Mouse (Mus musculus) Muller cell, postnatal 12 days (primary cell): ENCODE measurements at regions not wholly inside any gene's neighbourhood (a gene's known extent, or its start where the extent isn't known, plus 50 kb on each side); places are given as distances from the start of the nearest gene placed in this dataset.
A peak's percentile ranks its signal among the peaks of the same experiment; 100 is the strongest.

Experiments
- DNase-seq: peaks from one replicate; pipeline ENCODE4 v3.0.0-alpha.2; 2015; ENCODE audit errors: inconsistent ontology term

GRCm38 (mm10) chr13:53717086-53717485 lies 244.2 kb upstream of the Msx2 start:
- no peak for DNase-seq

DNA sequence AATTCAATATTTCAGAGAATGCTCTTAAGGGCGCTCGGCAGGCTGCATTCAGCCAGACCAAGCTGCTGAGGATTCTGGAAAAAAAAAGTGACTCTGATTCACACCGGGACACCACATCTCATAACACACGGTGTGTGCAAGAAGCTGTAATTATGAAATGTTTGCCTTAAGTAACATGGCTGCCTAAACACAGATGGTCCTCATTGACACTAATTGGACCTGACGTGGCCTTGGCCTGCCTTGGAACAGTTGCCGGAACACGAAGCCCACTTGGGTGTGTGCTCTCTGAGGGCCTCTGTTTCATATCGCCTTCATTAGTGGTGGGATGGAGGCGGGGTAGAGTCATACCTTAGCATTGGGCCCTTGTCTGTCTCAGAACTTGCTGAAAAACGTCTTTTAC lies 236.2 kb upstream of the Msx2 start:
- no peak for DNase-seq

DNA sequence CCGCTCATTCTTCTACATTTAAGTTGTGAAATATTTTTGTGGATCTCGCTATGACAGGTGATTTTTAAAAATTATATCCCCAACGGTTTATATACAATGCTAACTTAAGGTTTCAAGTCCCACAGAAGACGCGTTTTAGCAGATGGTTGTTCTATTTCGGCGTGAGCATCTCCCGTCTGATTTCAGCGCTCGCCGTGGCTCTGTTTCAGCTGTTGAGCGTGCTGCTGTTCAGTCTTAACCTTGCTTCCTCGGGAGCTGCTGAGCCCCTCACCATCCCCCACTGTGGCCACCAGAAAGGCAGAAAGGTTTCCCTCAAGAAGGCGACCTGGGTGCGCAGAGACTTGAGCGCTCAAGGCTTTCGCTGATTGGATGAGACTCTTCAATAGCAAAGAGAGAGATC lies 234.7 kb upstream of the Msx2 start:
- no peak for DNase-seq

DNA sequence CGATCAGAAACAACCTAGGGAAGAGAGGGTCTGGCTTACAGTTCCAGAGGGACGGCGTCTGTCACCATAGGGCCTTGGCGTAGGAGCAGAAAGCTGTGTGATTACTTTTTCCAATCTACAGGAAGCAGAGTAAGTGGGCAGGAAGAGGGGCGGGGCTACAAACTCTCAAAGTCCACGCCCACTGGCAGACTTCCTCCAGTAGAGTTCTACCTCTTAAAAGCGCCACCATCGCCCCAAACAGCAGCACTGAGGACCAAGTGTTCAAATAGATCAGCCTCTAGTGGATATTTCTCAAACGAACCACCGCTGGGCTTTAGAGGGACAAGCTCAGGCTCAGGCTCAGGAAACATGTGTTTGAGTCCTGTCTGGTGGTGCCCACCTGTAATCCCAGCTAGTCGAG lies 231.2 kb upstream of the Msx2 start:
- DNase-seq: no peak

GRCm38 (mm10) chr13:53700236-53700635 lies 227.4 kb upstream of the Msx2 start:
- DNase-seq: peak; percentile 73

GRCm38 (mm10) chr13:53697954-53698353 lies 225.1 kb upstream of the Msx2 start:
- DNase-seq: peak; percentile 55

DNA sequence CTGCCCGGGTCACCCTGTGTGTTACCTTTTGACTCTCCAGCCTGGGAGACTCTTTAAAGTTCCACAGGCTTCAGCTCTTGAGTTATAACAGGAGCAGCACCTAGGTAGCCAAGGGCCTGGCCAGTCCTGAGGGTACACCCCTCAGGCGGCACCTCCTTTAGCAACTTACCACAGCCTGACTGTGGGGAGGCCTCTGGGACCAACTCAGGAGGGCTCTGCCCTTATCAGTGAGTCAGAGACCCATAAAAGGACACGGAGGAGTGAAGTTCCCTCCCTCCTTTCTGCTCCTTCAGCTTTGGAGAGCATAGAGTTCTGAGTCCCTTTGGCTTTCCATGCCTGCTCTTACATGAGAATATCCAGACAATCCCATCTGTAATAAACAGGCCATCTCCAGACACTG lies 222.5 kb upstream of the Msx2 start:
- no peak for DNase-seq

DNA sequence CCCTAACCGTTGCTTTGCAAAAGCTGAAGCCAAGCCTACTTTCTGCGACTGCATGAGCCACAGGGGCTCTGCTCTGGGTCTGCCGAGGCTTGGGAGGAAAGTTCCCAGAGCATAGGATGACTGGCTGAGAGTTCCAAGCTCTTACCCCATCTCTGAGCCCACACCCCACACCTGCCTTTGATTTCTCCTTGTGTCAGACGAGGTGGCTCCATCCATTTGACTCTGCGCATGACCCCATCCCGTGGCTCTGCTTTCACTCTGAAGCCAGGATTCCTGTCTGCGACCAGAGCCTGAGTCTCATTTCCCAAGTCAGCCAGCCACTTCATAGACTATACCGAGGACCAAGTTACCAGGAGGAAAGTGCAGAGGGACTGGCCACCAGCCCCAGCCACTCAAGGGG lies 216.1 kb upstream of the Msx2 start:
- no peak for DNase-seq

DNA sequence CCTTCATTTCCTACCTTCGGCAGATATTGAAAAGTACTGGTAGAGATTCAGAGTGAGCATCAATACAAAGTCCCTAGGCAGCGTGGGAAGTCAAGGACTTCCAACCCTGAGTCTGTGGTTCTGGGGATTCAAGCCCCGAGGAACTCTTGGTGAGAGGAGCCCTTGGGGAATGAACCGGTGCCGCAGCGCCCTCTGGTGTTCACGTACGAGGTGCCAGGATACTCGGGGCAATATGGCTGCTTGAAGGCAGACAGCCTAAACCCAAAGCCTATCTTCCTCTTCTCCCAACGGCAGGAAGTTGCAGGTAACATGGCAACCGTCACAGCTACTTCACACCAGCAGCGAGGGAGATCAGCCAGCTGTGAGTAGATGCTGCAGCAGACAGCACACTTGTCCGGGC lies 215.6 kb upstream of the Msx2 start:
- peak; percentile 75 for DNase-seq

DNA sequence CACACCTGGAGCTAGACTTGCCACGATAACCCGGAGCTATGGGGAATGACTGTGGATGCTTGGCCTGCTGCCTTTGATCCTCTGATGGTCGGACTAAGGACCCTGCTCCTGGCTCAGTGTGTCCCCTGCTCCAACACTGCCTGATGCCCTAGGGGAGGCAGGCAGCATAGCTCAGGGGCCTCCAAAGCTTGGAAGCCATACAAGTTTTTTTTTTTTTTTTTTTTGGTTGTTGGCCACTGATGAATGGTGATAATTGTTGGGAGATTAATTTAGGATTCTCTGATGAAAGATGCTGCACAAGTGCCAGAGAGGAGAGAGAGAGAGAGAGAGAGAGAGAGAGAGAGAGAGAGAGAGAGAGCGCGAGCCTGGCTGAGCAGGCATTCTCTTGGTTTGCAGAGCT lies 211.6 kb upstream of the Msx2 start:
- peak; percentile 86 for DNase-seq

DNA sequence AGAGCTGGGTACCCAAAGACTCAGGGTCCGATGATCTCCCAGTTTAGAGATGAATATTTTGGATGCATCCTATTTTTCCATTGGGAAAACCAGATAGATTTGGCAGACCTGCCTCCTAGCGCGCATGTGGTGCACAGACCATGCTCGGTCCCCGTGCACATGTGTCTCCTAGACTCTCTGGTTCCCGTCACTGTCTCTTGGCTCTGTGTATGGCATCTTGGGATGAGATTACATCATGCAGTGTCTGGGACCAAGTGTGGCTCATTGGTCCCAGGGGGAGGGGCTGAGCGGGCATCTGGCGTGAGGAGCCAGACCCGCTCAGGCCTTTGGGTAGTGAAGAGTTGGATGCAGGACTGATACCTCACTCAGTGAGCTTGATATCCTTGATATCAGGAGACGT lies 204.3 kb upstream of the Msx2 start:
- DNase-seq: no peak

GRCm38 (mm10) chr13:53670361-53670760 lies 197.5 kb upstream of the Msx2 start:
- DNase-seq: no peak

GRCm38 (mm10) chr13:53667518-53667917 lies 194.6 kb upstream of the Msx2 start:
- DNase-seq: no peak

- DNase-seq: no peak
These were observed 192.7 kb upstream of the Msx2 start for GRCm38 (mm10) chr13:53665592-53665991.

DNA sequence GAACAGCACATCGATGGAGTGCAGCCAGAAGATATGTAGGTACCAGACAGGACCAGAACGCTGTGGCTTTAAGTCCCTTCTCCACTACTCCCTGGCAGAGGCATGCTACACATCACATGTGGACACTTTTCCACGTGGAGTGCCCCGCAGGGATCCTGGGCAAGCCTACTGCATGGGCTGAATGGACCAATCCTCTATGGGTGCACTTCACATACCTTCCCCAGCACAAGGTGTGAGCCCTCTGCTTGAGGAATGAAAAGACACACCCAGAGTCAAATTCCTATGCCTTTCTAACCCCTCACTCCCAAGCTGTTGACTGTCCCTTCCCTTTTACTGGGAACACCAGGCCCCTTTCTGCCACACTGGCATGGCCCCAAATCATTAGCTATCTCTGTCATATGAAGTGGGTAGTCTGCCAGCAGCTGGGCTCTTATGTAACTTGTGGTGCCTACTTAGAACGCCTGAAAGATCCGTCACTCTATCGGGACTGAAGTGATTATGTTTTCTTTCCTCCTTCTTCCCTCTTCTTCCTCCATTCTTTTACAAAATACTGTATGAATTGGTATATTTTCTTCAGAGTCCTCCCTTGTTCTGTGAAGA lies 191.9 kb upstream of the Msx2 start:
- DNase-seq: no peak

GRCm38 (mm10) chr13:53652826-53653225 lies 180.0 kb upstream of the Msx2 start:
- DNase-seq: no peak

- DNase-seq: no peak
These were observed 175.5 kb upstream of the Msx2 start for GRCm38 (mm10) chr13:53648353-53648752.

DNA sequence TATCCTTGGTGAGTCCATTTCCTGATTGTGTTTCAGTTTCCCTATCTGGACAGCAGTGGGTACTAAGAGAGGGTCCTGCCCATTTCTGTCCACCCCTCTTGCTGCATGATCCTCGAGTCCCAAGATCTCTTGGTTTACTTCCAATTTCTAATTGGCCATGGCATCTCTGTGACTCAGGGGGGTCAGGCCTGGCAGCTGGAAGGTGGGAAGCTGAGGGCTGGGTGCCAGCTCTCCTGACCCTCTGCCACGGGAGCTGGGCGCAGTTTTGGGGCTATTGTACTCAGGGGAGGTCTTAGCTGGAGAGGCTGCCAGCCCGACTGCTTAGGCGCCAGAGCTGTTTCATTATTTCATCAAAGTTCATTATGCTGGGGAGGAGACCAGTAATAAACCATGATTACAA lies 169.7 kb upstream of the Msx2 start:
- DNase-seq: peak; percentile 38

- no peak for DNase-seq
These were observed 166.7 kb upstream of the Msx2 start for GRCm38 (mm10) chr13:53639584-53639983.

DNA sequence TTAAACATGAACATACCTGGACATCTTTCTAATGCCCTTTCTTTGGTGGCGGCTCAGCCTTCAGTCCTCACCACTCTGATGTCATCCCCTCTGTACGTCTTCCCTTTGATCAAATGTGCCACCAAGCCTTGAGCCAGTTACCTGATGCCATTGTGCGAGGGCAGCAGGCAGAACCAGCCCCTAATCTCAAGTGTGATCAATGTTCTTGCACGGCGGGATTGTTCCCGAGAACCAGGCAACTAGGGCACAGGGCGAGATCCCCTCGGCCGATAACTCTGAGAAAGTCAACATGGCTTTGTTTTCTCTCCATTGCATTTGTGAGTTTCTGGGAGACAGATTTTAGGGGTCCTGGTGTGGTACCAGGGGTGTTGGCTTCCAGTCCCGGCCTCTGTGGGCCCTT lies 166.2 kb upstream of the Msx2 start:
- no peak for DNase-seq

- no peak for DNase-seq
These were observed 163.1 kb upstream of the Msx2 start for GRCm38 (mm10) chr13:53636011-53636410.

DNA sequence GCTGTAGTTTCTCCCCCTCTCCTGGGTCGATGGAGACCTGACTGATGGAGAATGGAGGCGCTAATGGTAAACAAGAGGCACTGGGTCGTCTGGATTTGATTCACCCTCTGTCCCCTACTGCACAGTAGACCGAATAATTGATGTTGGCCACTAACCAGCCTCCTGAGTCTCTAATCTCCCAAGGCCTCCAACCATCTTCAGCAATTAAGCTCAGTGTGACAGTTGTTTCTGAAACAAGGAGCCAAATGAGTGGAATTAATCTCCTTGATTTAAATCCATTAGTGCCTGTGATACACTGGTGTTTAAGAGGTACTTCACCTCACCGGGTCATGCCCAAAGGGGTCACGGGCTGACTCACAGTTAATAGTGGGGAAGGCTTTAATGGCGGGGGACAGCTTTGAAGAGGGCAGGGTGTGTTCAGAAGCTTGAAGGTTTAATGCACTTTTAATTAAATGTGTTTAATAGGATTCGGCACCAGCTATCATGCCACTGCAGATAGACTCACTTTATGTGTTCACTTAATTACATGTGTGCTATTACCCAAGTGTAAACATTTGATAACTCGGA lies 161.8 kb upstream of the Msx2 start:
- peak; percentile 75 for DNase-seq

- no peak for DNase-seq
These were observed 125.2 kb upstream of the Msx2 start for GRCm38 (mm10) chr13:53598050-53598449.
